Mouse (Mus musculus) hindbrain, embryonic 13.5 days (tissue): ENCODE measurements around the gene Col16a1. TPM values are rescaled to one million over a fixed set of nuclear protein-coding genes. Genes with fewer than 3 reads are reported as not detected.

Experiments
- ATAC-seq: fragments of 200-750 bp; cut with Nextera tagmentation; 2 replicates; pipeline ENCODE4 v1.8.0; 2017; ENCODE audit warnings: moderate TSS enrichment; ENCODE audit not compliant: low FRiP score
- H3K27ac ChIP-seq: fragments of 300-500 bp; sonication (generic); 2 replicates; pipeline ENCODE4 v1.5.1; 2015; ENCODE audit warnings: inconsistent platforms, mild to moderate bottlenecking, moderate library complexity
- H3K27me3 ChIP-seq: fragments of 300-500 bp; sonication (generic); 2 replicates; pipeline ENCODE4 v1.6.1; 2015; ENCODE audit warnings: mild to moderate bottlenecking, inconsistent platforms
- H3K36me3 ChIP-seq: fragments of 300-500 bp; sonication (generic); 2 replicates; pipeline ENCODE4 v1.6.1; 2015; ENCODE audit warnings: mild to moderate bottlenecking, inconsistent platforms
- H3K4me1 ChIP-seq: fragments of 300-500 bp; sonication (generic); replicated peaks from 2 replicates; pipeline ENCODE4 v1.6.1; 2015; ENCODE audit warnings: inconsistent platforms
- H3K4me2 ChIP-seq: fragments of 300-500 bp; sonication (generic); 2 replicates; pipeline ENCODE4 v1.6.1; 2015; ENCODE audit warnings: inconsistent platforms, mild to moderate bottlenecking, moderate library complexity
- H3K4me3 ChIP-seq: fragments of 300-500 bp; sonication (generic); 2 replicates; pipeline ENCODE4 v1.5.1; 2015; ENCODE audit warnings: mild to moderate bottlenecking, inconsistent platforms
- H3K9ac ChIP-seq: fragments of 300-500 bp; sonication (generic); 2 replicates; pipeline ENCODE4 v1.6.1; 2015; ENCODE audit warnings: mild to moderate bottlenecking, inconsistent platforms
- H3K9me3 ChIP-seq: fragments of 300-500 bp; sonication (generic); 2 replicates; pipeline ENCODE4 v1.6.1; 2016; ENCODE audit warnings: inconsistent platforms
- WGBS: fragments of 180-500 bp; shearing (Covaris S2); methylation state at CpG from one replicate; pipeline ENCODE4 v1.1.7; 2015; 5-methylcytosine and 5-hydroxymethylcytosine counted together
- polyA plus RNA-seq: library from polyadenylated mRNA; unstranded; fragments of >200 nt; fragmentation: Nextera tagmentation; extraction: Ambion mirVana; gene quantifications from 2 replicates; pipeline ENCODE4 v1.2.1, GENCODE M21; 2015

Col16a1 gene
- polyA plus RNA-seq, 1 experiment from 2014 or later: 5.8 TPM

DNA sequence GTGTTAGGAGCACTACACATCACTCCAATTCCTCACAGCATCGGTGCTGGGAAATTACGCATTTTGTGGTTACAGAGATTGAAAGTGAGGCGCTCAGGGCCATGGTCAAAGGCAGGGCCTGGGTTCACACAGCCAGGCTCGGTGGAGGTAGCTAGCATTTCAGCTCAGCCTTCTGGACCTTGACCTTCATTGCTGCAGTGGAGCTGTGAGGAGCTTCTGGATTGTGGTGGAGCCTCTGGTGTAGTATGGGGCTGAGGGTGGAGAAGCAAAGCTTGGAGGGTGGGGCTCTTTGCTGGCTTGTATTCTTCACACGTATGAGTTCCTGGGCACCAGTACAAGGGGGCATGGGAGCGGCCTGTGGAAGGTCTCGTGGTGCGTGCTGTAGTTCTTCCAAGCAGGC, 24.7 kb upstream of the Col16a1 start:
- no peak overlapping the region for H3K9ac ChIP-seq
- H3K4me2 ChIP-seq: no peak overlapping the region
- no peak overlapping the region for H3K27ac ChIP-seq
- no peak overlapping the region for H3K4me3 ChIP-seq
- H3K27me3 ChIP-seq: 0 out of 2 replicates have a peak, but pooled peaks cover 4% of the 10 kb centered on the region
- peaks cover 29% of the 10 kb centered on the region for H3K36me3 ChIP-seq
- WGBS: 91% methylated on average over 8 of the region's 8 CpGs
- ATAC-seq: no peak
- H3K9me3 ChIP-seq: no peaks in the 10 kb centered on the region
- peaks cover 11% of the 10 kb centered on the region for H3K4me1 ChIP-seq

DNA sequence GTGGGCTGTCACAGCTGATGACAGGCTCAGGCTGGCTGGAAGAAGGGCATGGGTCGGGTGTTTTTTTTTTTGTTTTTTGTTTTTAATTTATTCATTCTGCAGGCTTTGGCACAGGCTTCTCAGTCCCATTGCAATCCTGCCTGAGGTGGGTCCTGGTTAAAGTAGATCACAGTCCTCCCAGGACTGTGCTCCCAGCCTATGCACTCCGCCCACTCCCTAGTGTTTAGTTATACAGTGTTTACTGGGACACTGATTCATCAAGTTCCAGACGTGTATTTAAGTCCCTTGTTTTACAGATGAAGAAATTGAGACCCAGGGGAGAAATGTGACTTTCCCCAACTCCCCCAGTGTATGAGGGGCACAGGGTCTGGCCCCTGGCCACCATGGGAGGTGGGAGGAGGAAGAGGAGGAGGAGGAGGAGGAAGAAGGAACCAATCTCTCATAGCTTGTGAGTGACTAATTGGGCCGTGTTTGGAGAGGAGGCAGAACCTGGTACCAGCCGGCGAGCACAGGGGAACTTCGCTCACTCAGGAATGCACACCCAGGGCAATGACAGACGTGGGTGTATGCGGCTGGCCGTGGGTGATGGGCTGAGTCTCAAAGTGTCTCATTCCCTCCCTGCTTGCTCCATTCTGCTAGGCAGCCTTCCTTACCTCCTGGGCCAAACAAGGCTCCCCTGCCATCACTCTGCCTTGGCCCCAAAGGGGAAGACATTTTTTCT, 24.0 kb upstream of the Col16a1 start:
- Histone ChIP-seq H3K9me3 (no peaks in the 10 kb centered on the region), H3K9ac (no peak overlapping the region), H3K27me3 (0 out of 2 replicates have a peak, but pooled peaks cover 4% of the 10 kb centered on the region), H3K4me2 (no peak overlapping the region), H3K4me3 (no peak overlapping the region), H3K36me3 (peaks cover 23% of the 10 kb centered on the region), H3K27ac (no peak overlapping the region), H3K4me1 (peaks cover 16% of the 10 kb centered on the region)
- no peak for ATAC-seq
- 79% methylated on average over 10 of the region's 10 CpGs for WGBS

DNA sequence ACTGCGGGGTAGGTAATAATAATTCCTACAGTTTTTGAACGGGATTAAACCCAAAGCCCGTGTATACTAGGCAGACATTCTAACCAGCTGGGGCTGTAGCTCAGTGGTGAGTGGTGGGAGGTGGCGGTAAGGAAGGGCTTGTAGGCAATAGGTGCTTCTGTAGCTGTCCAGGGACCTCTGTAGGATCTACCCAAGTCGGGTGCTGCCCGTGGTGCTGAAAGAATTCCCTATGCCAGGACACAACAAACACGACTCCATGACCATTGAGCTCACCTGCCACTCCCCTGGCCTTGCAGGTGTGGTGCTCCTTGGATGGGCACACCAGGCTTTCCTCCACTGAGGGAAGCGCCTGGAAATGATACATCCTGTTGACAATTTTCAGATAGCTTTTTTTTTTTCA, 22.1 kb upstream of the Col16a1 start:
- Histone ChIP-seq H3K9ac (no peak overlapping the region), H3K36me3 (peaks cover 11% of the 10 kb centered on the region), H3K9me3 (no peaks in the 10 kb centered on the region), H3K27me3 (0 out of 2 replicates have a peak, but pooled peaks cover 4% of the 10 kb centered on the region), H3K4me2 (no peak overlapping the region), H3K4me1 (peaks cover 16% of the 10 kb centered on the region), H3K4me3 (no peak overlapping the region), H3K27ac (no peak overlapping the region)
- no peak for ATAC-seq
- WGBS: 52% methylated on average over 8 of the region's 8 CpGs

DNA sequence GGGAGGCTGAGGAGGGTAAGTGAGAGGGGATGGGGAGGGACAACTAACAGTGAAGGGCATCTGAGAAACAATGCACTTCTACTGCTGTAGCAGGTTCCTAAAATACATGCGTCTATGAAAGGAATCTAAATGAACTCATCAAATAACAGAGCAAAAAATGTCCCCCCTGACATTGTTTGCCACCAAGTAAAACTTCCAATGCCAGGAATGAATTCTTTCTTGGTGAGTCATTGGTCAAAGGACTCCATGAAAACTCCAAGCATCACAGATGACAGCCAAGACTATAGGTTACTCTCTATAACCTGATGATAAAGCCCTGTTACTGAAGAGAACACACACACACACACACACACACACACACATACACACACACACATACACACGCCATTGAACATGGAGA, 16.5 kb upstream of the Col16a1 start:
- H3K4me3 ChIP-seq: no peak overlapping the region
- H3K27me3 ChIP-seq: peaks cover 7% of the 10 kb centered on the region; the same call in 1 of the 2 replicates
- no peaks in the 10 kb centered on the region for H3K36me3 ChIP-seq
- 91% methylated on average over 2 of the region's 2 CpGs for WGBS
- no peaks in the 10 kb centered on the region for H3K9me3 ChIP-seq
- no peak overlapping the region for H3K9ac ChIP-seq
- H3K4me2 ChIP-seq: no peak overlapping the region
- peaks cover 45% of the 10 kb centered on the region for H3K4me1 ChIP-seq
- no peak for ATAC-seq
- H3K27ac ChIP-seq: no peak overlapping the region

DNA sequence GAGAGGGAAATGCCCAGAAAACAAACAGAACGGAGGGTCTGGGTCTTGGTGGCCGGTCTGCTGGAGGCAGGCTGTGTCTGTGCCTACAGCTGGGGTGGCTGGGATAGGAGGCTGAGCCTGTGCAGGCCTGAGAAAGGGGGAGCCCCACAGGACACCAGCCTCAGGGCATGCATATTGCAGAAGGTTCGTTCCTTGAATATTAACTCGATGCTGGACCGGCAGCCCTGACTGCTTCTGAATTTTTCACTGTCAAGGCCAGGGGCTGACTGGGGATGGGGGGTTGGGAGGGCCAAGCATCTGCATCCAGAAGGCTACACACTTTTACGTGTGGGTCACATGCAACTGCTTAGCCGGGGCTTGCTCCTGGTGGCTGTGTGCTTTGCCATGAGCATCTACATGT, 14.1 kb upstream of the Col16a1 start:
- Histone ChIP-seq H3K9ac (peak overlapping the region; percentile 40; the same call in 1 of the 2 replicates), H3K4me2 (no peak overlapping the region), H3K36me3 (no peaks in the 10 kb centered on the region), H3K27me3 (peaks cover 21% of the 10 kb centered on the region; the same call in 1 of the 2 replicates), H3K4me3 (no peak overlapping the region), H3K9me3 (no peaks in the 10 kb centered on the region), H3K4me1 (peaks cover 40% of the 10 kb centered on the region), H3K27ac (peak overlapping the region; percentile 45)
- no peak for ATAC-seq
- 26% methylated on average over 7 of the region's 7 CpGs for WGBS

DNA sequence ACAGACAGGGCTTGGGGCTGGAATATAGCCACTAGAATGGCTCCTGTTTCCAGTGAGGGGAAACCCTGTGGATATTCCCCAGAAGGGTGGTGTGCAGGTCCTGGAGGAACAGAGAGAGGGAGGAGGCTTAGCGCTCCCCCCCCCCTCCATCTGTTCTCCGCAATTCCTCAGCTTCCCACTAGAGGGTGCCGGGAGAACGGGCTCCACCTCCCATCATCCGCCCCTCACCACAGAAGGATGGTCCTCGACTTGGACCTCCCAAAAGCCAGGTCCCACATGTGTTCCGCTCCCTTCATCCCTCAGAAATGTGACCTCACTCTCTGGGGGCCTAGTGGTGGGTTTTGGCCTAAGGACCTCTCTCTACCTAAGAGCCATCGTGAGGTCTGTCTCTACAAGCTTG, 11.5 kb upstream of the Col16a1 start:
- Histone ChIP-seq H3K36me3 (no peaks in the 10 kb centered on the region), H3K4me1 (peaks cover 45% of the 10 kb centered on the region), H3K27ac (no peak overlapping the region), H3K9me3 (no peaks in the 10 kb centered on the region), H3K27me3 (peaks cover 21% of the 10 kb centered on the region; the same call in 1 of the 2 replicates), H3K4me3 (no peak overlapping the region), H3K9ac (no peak overlapping the region), H3K4me2 (no peak overlapping the region)
- 13% methylated on average over 4 of the region's 8 CpGs for WGBS
- peak; percentile 27; the same call in 1 of the 2 replicates for ATAC-seq

DNA sequence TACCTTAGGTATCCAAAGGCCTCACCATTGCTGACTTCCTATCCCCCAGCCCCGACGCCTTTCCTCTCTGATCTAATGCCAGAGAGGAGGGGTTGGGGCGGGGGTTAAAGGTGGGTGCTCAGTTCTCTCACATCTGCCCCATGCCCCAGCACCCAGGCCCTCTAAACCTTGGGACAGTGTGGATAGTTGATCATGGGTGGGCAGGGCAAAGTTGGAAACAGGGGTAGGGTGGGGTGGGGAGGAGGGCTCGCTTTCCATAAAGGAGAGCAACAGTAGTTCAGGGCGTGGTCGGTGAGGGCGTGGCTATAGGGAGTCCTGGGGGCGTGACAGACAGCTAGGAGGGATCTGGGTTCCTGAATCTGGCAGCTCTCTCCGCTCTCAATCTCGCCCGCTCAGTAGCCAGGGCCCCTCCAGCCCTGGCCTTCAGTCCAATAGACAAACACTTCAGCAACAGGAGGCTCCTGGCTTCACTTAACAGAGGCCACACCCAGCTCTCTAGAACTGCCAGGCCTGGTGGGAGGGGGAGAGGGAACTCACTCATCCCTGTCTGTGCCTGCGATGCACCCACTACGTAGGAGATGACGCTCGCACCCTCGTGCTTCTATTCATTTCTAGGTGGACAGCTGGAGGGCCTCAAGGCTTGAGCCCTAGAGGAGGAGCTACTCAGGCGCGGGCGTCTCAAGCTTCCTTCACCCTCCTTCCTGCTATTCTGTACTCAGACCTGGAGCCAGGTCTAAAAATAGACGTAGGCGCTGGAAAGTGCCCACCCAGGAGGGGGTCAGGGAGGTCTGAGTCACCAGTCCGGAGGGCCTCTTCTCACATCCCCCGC, 10.9 kb upstream of the Col16a1 start:
- Histone ChIP-seq H3K36me3 (no peaks in the 10 kb centered on the region), H3K4me1 (peaks cover 45% of the 10 kb centered on the region), H3K4me3 (no peak overlapping the region), H3K27me3 (peaks cover 26% of the 10 kb centered on the region; the same call in 1 of the 2 replicates), H3K9ac (no peak overlapping the region), H3K4me2 (no peak overlapping the region), H3K27ac (no peak overlapping the region), H3K9me3 (no peaks in the 10 kb centered on the region)
- ATAC-seq: peak; percentile 50; the same call in 1 of the 2 replicates
- 14% methylated on average over 23 of the region's 23 CpGs for WGBS

DNA sequence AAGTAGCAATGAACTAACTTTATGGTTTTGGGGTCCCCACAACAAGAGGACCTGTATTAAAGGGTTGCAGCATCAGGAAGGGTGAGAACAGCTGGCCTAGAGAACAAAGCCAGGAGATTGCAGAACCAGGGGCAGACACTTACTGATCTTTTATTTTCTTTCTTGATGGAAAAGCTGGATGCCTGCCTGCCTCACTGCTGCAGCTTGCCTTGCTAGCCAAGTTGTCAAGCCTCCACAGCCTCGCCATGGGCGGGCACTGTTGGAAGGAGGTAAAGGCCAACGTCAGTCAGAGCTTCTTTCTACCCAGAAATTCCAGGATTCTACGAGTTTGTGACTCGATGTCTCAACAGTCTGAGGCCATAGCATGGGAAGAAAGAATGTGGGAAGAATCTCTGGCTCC, 8.3 kb upstream of the Col16a1 start:
- no peak overlapping the region for H3K4me3 ChIP-seq
- no peak overlapping the region for H3K27ac ChIP-seq
- no peaks in the 10 kb centered on the region for H3K36me3 ChIP-seq
- H3K4me2 ChIP-seq: no peak overlapping the region
- no peak overlapping the region for H3K9ac ChIP-seq
- no peaks in the 10 kb centered on the region for H3K9me3 ChIP-seq
- peaks cover 41% of the 10 kb centered on the region for H3K4me1 ChIP-seq
- WGBS: 50% methylated on average over 5 of the region's 5 CpGs
- no peak for ATAC-seq
- H3K27me3 ChIP-seq: peaks cover 26% of the 10 kb centered on the region; the same call in 1 of the 2 replicates

DNA sequence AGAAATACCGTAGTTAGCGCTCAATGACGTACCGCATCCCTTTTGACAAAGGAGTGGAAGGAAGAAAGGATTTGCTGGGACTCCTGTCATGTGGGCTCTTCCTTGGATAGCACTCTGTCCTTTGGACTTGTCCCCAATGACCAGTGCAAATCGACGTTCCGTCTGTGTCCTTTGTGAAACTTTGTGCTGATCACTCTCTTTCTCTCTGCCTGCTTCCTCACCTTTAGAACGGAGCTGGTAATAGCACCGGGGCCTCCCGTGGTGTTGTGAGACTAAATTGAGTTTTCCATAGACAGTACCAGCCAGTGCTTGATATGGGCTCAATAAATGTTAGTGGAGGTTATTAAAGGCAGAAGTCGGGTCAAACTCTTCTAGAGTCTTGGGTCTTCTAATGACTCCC, 6.6 kb upstream of the Col16a1 start:
- WGBS: 88% methylated on average over 11 of the region's 11 CpGs
- Histone ChIP-seq H3K4me2 (no peak overlapping the region), H3K36me3 (no peaks in the 10 kb centered on the region), H3K27me3 (peaks cover 19% of the 10 kb centered on the region; the same call in 1 of the 2 replicates), H3K27ac (no peak overlapping the region), H3K4me3 (no peak overlapping the region), H3K9me3 (no peaks in the 10 kb centered on the region), H3K9ac (no peak overlapping the region), H3K4me1 (peaks cover 39% of the 10 kb centered on the region)
- ATAC-seq: no peak

DNA sequence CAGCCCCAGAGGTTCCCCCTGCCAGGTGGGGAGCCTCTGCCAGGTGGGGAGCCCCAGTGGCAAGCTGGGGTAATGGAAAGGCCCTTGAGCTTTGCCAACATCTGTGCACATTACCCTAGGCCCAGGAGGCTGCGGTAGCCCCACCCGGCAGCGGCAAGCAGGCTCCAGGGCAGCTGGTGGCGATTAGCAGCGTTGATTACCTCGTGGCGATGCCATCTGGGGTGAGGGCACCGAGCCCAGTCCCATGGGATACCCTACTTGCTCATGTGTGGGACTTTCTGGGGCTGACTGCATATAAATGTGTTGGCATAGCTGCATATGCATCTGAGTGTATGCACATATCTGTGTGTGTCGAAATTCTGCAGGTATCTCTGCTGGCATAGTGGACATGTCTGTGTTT, 3.4 kb upstream of the Col16a1 start:
- H3K9ac ChIP-seq: peak overlapping the region; percentile 53
- peaks cover 8% of the 10 kb centered on the region; the same call in 1 of the 2 replicates for H3K27me3 ChIP-seq
- ATAC-seq: no peak
- H3K27ac ChIP-seq: peak overlapping the region; percentile 3; the same call in 1 of the 2 replicates
- peaks cover 51% of the 10 kb centered on the region for H3K4me1 ChIP-seq
- no peak overlapping the region for H3K4me2 ChIP-seq
- H3K4me3 ChIP-seq: no peak overlapping the region
- no peaks in the 10 kb centered on the region for H3K9me3 ChIP-seq
- WGBS: 39% methylated on average over 9 of the region's 9 CpGs
- H3K36me3 ChIP-seq: no peaks in the 10 kb centered on the region

DNA sequence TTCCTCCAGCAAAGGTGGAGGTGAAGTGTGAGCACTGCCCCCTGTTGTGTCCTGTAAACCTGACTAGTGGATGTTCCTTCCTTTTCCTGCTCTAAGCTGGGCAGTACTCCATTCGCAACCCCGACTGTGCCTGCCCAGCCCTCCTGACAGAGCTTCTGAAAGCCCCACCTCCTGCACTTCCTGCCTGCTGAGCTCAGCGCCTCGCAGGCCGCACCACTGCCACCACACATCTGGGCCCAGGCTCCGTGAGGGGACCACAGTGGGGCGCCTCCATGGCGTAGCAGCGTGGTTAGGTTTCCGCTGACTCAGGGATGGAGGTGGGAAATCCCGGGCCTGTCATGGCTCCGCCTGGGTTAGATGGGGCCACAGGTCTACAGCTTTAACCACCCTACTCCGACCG, 2.0 kb upstream of the Col16a1 start:
- Histone ChIP-seq H3K36me3 (no peaks in the 10 kb centered on the region), H3K4me2 (no peak overlapping the region), H3K9ac (no peak overlapping the region)

DNA sequence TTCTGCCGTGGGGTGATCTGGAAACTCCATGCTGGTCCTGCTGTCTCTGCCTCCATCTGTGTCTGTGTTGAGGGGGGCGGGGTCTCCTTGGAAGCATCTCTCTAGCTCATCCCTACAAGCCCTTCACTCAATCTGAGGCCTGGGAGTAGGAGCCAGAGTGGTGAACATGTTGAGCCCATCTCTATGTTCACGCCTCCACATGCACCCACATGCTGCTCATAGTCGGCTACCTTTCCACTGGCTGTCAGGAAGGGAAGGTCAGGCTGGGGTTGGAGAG, 501 bp downstream of the Col16a1 start:
- 38% methylated on average over 4 of the region's 4 CpGs for WGBS
- ATAC-seq: 0 out of 2 replicates have a peak, but pooled peaks have one; percentile 11
- H3K27me3 ChIP-seq: 0 out of 2 replicates have a peak, but pooled peaks cover 2% of the 10 kb centered on the region
- H3K4me3 ChIP-seq: peak overlapping the region; percentile 38
- peak overlapping the region; percentile 61 for H3K4me2 ChIP-seq
- peak overlapping the region; percentile 58 for H3K27ac ChIP-seq
- H3K4me1 ChIP-seq: peaks cover 64% of the 10 kb centered on the region
- H3K9ac ChIP-seq: peak overlapping the region; percentile 66
- no peaks in the 10 kb centered on the region for H3K9me3 ChIP-seq
- no peaks in the 10 kb centered on the region for H3K36me3 ChIP-seq

More for the DNA sequence above, 2.0 kb upstream of the Col16a1 start:
- Histone ChIP-seq H3K9me3 (no peaks in the 10 kb centered on the region), H3K27me3 (peaks cover 8% of the 10 kb centered on the region; the same call in 1 of the 2 replicates), H3K4me3 (no peak overlapping the region), H3K4me1 (peaks cover 55% of the 10 kb centered on the region), H3K27ac (peak overlapping the region; percentile 10; the same call in 1 of the 2 replicates)
- 23% methylated on average over 14 of the region's 14 CpGs for WGBS
- no peak for ATAC-seq
